Mouse (Mus musculus): Measurements from ENCODE around the gene Adprm. TPM values are rescaled to one million over a fixed set of nuclear protein-coding genes. Genes with fewer than 3 reads are reported as not detected.
"Not testable (repeated sequence)": the region's sequence is repeated elsewhere in the genome, so short reads cannot be mapped to it uniquely, and the experiment has no call there.

Gene Adprm
- total RNA-seq, 1 experiment from 2014 or later: 36.1 TPM

DNA sequence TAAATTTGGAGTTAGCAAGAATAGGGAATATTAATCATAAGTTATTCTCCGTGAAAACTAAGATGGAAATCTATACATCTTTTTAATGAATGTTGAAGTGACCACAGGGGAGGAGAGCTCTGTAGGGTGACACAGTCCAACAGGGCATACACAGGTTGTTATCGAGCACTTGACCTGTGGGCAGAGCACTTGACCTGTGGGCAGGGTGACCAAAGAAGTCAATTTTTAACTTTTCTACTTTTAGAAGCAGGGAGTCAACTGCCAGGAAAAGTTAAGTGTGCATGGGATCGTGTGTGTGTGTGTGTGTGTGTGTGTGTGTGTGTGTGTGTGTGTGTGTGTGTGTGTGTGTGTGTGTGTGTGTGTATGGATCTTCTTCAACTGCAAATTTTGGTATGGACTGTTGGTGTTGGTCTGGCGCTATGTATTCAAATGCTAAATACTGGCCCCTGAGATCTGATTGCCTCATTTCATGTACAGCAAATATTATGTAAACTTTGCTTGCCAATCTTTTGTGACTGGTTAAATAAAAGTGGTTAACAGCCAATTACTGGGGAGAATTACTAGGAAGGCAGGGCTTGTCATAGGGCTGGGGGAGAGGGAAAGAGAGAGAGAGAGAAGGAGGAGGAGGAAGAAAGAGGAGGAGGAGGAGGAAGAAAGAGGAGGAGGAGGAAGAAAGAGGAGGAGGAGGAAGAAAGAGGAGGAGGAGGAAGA is 17.5 kb downstream of the Adprm start:
- ATAC-seq (ENCODE audit: extremely low read depth, insufficient number of reproducible peaks, low FRiP score, poor library complexity, severe bottlenecking): no peak

DNA sequence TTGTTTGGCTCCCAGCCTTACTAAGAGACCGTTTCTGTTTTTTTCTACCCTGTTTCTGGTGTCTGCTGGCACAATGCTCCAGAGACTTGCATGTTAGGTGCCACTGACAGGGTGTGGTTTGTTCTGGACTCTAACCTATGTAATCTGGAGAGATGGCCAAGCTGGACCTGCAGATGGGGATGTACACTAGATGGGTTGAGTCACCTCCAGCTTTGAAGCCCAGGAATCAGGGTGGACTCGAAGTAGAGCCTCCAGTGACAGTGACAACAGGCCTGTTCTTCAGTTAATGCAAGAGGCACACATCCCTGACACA is 20.8 kb downstream of the Adprm start:
- no peak for ATAC-seq (ENCODE audit: extremely low read depth, insufficient number of reproducible peaks, low FRiP score, poor library complexity, severe bottlenecking)

DNA sequence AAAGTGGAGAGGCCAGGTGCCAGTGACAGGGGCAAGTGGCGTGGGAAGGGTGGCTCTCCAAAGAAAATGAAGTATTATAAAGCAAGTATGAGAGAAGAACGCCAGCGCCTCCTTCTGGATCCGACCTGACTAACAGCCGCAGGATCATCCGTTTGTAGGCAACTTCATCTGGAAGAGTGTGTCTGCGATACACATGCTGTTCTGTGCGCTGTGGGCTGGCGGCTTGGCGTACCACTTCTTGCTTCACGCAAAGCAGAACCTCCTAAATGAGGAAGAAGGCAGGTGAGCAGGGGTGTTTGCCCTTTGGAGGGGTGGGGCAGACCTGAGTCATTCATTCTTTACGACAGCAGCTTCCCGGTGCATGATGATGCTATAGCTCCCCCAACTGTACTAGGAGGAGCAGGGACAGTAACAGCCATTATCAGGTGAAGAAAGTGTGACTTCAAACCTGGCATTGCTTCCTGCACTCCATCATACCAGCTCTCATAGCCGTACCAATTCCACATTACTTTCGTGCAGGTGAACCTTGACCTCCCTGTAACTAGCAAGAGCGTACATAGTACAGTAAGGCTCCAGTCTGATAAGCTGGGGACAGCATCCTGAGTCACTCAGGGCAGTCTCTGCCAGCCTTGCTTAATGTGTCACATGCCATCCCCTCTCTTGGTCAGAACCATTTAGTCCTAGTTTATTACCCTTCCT is 21.3 kb downstream of the Adprm start:
- ATAC-seq (ENCODE audit: extremely low read depth, insufficient number of reproducible peaks, low FRiP score, poor library complexity, severe bottlenecking): peak; percentile 84

DNA sequence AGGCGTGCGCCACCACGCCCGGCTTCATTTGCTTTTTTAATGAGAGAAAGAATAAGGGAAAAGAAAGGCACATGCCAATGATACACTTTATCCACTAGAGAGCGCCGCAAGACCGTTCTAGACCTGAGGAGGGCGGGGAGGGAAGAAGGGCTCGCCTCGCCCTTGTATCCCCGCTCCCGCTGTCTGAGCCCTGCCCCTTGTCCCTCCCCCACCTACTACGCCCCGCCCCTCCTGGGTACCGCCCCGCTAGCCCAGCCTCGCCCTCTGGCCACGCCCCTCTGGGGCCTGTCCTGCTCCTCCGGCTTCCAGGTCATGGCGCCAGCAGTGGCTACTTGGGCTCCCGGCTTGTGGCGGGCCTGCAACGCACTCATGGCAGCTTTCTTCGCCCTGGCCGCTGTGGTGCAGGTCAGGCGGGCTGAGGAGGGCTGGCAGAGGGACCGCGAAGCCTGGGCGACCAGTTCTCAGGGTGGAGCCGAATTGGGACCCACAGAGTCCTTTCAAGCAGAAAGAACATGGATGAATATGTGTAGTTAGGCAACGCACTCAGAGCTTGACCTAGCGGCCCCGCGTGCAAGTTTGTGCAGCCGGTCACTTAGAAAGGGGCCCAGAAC is 27.4 kb downstream of the Adprm start, which contains the start of gene Tmem220:
TSS of gene Tmem220 (plus strand) at position 288 of the 611 bp plus-strand sequence.
- peak; percentile 98 for ATAC-seq (ENCODE audit: extremely low read depth, insufficient number of reproducible peaks, low FRiP score, poor library complexity, severe bottlenecking)

DNA sequence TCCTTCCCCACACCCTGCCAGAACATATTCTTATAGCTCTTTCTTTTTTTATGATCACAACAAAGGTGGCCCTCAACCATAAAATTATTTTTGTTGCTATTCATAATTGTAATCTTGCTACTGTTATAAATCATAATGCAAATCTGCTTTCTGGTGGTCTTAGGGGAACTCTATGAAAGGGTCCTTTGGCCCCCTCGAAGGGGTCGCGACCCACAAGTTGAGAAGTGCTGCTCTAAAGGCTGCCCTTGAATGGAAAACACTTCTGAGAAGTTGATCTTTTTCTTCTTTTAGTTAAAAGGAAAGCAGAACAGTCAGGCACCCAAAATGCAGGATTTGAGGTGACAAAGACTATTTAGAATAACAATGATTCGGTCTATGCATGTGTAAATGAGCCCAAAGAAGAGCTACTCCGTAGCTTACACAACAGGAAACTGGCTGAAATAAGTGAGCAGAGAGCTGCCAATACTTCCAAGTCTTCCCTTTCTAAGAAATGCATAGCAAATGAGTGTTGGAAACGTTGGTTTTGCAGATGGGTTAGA is 28.5 kb downstream of the Adprm start:
- no peak for ATAC-seq (ENCODE audit: extremely low read depth, insufficient number of reproducible peaks, low FRiP score, poor library complexity, severe bottlenecking)

DNA sequence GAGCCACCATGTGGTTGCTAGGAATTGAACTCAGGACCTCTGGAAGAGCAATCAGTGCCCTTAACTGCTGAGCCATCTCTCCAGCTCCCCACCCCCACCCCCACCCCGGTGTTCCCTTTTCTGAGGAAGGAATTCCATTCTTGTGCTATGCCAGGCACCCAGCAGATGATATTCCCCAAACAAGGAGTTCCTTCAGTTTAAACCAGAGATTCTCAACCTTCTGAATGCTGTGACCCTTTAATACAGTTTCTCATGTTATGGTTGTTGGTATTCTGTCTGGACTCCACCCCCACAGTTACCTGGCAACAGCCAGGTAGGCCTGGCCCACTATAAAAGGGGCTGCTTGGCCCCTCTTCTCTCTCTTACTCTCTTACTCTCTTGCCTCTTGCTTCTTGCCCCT is 29.2 kb downstream of the Adprm start:
- ATAC-seq (ENCODE audit: extremely low read depth, insufficient number of reproducible peaks, low FRiP score, poor library complexity, severe bottlenecking): not testable (repeated sequence)

DNA sequence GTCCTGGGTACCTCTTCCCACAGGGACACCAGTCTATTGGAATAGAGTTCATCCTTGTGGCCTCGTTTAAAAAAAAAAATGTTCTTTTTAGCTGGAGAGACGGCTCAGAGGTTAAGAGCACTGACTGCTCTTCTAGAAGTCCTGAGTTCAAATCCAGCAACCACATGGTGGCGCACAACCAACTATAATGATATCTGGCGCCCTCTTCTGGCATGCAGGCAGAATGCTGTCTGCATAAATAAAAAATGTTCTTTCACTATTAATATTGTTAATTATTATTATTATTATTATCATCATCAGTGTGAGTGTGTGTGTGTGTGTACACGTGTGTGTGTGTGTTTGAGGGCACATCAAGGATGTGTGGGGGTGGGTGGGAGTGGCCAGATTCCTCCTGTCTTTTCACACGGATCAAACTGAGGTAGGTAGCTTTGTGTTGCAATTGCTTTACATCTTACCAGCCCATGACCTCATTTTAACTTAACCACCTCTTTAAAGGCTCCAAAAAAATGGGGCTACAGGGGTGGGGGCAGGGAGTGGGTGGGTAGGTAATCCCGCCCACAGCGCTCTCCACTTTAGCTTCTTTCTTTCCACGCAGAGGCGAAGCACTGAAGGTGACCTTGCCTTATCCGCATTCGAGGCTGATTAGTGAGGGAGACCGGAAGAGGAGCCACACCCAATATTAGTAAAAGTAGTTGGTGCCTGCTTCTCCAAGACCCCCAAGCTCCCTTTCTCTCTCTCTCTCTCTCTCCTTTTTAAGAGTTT is 29.9 kb downstream of the Adprm start:
- no peak for ATAC-seq (ENCODE audit: extremely low read depth, insufficient number of reproducible peaks, low FRiP score, poor library complexity, severe bottlenecking)

DNA sequence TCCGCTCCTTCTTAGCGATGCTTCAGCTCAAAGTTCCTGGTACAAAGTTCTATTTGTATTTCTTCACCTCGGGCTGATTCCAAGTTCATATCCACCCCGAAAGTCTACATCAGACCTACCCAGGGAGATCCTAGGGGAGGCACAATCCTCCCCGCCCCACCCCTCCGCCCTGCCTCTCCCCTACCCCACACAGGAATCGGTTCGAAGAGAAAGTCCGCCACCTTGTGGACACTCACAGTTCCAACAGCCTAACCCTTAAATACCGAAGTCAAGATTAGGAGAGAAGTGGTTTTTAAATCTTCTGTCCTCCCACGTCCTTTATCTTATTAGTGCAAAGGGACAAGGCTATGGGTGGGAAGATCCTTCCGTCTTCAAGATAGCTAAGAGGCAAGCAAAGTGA is 31.4 kb downstream of the Adprm start:
- 0 out of 2 replicates have a peak, but pooled peaks have one; percentile 37 for ATAC-seq (ENCODE audit: extremely low read depth, insufficient number of reproducible peaks, low FRiP score, poor library complexity, severe bottlenecking)

DNA sequence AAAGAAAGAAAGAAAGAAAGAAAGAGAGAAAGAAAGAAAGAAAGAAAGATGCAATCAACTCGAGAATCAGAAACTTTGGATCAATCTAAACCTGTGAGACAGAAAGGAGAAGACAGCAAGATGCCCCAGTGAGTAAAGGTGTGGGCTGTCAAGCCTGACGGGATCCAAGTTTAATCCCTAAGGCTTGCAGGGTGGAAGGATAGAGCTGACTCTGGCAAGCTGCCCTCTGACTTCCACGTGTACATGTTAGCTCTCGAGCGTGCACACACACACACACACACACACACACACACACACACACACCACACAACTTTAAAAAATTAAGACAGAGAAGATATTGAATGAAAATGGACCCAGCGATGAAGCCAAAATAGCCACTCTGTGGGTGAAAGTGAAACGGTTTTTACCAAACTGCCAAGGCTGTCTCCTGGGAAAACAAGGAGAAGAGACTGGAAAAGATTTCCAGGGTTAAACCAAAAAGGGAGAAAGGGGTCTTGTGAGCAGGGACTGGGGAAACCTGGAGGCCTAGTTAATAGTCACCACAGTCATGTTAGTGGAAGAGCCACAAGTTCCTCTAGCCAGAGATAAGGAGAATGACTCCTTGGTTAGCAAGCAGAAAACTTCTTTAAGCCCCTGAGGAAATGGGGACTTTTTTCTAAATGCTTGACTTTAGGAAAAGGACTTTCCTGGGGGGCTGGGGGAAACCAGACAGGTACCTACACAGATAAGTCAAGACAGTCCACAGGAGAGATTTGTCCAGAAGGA is 32.5 kb downstream of the Adprm start:
- no peak for ATAC-seq (ENCODE audit: extremely low read depth, insufficient number of reproducible peaks, low FRiP score, poor library complexity, severe bottlenecking)

DNA sequence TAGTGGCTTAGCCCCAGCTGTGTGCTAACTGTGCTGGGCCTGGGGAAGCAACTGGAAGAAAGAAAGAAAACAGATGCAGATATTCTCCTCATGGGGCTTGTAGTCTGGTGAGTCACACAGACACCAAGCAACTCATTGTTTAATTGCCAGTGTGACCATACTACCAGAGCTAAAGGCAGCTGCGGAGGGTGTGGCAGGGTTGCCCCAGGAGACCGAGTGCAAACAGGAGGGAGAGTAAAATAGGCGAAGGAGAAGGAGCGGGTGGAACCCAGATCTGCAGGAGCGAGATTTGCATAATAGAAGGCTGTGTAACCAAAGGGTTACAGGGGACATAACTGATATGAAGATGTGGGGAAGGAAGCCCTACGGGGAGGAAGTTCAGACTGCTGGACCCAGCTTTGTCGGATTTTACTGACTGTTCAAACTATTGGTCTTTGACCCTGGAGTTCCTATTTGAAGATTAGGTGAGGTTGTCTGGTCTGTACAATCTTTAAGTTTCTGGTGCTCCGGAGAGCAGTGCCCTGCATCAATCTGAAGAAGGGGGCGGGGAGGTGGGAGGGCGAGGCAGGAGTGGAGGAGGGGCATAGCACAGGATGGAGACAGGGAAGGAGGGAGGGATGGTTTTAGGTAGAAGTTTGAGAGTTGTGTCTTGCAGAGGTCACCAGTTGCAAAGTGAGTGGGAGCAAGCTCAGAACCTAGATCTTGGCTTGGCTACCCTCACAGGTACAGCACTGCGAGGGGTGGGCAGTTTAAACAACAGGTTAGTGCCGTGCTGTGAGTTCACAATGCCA is 34.4 kb downstream of the Adprm start:
- ATAC-seq (ENCODE audit: extremely low read depth, insufficient number of reproducible peaks, low FRiP score, poor library complexity, severe bottlenecking): no peak

DNA sequence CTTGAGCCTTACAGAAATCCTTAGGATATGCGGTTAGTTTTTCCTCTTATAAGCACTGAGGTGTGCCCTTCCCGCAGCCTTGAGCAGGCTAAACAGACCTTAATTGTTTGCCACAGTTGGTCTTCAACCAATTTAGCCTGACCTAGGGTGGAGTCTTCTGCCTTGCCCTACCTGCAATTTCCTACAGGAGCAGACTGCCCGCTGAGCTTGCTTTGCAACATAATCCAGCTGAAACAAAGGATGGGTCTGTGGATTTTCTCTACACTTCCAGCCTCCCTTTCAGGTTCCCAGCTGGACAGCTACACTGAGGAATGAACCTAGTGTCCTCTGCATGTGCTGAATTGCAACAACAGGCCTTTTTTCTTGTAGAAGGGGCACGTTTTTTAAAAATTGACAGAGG is 40.8 kb downstream of the Adprm start:
- no peak for ATAC-seq (ENCODE audit: extremely low read depth, insufficient number of reproducible peaks, low FRiP score, poor library complexity, severe bottlenecking)

DNA sequence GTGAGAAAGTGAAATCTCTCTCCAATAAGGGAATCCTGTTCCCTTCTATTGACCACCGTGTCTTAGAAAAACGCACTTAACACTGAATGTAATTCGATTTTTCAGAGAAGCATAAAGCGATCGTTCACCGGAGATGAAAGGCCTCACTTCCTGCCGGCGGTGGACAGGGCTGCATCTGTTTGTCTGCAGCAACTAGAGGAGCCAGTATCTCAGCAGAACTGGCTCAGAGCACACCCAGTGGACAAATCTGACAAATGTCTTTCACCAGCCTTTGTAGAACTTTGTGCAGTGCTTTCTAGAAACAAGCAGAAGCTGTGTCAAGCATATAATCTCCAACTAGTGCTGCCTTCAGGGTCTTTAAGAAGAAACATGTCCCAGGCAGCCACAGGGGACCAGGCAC is 42.0 kb downstream of the Adprm start:
- no peak for ATAC-seq (ENCODE audit: extremely low read depth, insufficient number of reproducible peaks, low FRiP score, poor library complexity, severe bottlenecking)

DNA sequence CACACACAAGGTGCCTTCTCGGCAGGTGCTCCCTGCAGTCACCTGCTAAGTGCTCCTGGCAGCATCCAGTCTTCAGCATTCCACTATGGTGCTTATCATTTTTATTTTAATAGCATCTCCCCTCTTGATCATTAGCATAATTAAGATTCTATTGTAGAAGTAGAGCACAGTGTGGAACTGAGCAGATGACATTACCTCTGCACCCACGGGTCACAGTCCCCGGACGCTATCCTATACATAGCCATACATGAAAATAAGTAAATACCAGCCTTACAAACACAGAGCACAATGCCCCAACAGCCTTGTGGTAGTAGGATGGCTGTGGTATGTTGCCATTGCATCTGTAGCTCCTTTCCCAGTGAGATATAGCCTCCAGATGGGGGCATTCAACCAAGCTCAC is 43.9 kb downstream of the Adprm start:
- no peak for ATAC-seq (ENCODE audit: extremely low read depth, insufficient number of reproducible peaks, low FRiP score, poor library complexity, severe bottlenecking)

DNA sequence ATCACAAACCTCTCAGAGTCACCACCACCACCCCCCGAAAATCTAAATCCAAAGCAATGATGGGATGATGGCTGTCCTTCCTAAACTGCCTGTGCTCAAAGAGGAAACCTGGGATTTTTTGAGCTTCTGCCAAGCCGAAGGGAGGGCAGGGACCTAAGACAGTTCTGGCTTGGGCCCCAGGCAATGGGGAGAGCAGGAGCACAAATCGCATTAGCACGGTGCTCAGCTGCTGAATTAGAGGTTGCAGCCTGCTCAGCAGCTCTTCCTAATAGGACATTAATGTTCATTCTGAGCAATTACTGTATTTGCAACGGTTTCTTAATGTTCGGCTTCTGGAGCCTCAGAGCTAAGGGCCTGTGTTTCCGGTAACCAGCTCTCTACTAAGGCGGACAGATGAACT is 44.4 kb downstream of the Adprm start:
- ATAC-seq (ENCODE audit: extremely low read depth, insufficient number of reproducible peaks, low FRiP score, poor library complexity, severe bottlenecking): no peak

DNA sequence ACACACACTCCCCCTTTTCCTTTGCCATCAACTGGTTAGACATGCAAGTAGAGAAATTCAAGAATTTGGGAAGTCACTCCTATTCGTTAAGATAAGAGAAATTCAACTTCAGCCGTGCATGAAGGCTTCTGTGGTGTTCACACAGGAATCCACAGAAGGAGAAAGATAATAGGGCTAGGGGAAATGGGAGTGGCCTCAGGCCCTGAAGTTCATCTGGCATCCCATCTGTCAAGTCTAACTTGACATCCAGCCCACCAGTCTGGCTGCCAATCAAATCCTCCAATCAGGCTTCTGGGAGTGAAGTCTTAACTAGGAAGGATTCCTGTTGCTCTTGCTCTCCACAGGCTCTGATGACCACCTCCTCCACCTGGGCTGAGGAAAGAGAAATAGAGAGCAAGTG is 49.5 kb downstream of the Adprm start:
- ATAC-seq (ENCODE audit: extremely low read depth, insufficient number of reproducible peaks, low FRiP score, poor library complexity, severe bottlenecking): no peak

DNA sequence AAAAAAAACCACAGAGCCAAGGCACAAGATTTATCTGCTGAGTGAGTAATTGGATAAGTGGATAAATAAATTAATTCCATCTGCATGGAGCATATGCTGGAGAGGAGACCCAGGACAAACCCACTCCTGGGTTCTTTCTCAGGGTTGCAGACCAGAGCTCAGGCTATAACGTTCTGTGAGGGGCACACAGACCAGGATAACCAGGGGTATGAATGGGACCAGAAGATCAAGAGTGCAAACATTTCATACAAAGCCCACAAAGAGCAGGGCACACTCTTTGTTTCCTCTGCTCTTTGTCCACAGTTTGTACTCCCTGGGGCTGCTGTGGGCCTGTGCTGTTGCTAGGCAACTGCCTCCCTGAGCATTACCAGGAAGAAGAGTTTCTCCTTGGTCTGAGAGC is 50.7 kb downstream of the Adprm start:
- no peak for ATAC-seq (ENCODE audit: extremely low read depth, insufficient number of reproducible peaks, low FRiP score, poor library complexity, severe bottlenecking)

DNA sequence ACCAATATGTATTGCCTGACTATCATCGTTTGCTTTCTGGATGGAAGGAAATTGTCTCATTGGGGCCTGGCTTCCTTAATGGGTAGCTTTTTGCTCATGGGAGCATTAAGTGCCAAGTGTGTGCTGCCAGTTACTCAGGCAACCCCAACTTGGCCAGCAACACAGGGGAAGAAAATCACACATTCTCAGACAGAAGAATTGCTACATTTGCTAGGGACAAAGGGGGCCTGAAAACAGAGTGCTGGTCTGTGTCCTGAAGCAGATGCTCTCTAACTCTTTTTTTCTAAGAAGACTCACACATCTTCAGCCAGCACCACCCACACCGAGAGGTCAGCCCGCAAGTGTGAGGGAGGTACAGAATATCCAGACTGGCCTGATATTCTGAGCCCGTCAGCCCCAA is 51.7 kb downstream of the Adprm start:
- ATAC-seq (ENCODE audit: extremely low read depth, insufficient number of reproducible peaks, low FRiP score, poor library complexity, severe bottlenecking): no peak
